Mouse (Mus musculus): ENCODE measurements around the gene Tpr. TPM values are rescaled to one million over a fixed set of nuclear protein-coding genes. Genes with fewer than 3 reads are reported as not detected.

Tpr gene
- total RNA-seq (2017), result 416 and 419 TPM in 2 replicates

DNA sequence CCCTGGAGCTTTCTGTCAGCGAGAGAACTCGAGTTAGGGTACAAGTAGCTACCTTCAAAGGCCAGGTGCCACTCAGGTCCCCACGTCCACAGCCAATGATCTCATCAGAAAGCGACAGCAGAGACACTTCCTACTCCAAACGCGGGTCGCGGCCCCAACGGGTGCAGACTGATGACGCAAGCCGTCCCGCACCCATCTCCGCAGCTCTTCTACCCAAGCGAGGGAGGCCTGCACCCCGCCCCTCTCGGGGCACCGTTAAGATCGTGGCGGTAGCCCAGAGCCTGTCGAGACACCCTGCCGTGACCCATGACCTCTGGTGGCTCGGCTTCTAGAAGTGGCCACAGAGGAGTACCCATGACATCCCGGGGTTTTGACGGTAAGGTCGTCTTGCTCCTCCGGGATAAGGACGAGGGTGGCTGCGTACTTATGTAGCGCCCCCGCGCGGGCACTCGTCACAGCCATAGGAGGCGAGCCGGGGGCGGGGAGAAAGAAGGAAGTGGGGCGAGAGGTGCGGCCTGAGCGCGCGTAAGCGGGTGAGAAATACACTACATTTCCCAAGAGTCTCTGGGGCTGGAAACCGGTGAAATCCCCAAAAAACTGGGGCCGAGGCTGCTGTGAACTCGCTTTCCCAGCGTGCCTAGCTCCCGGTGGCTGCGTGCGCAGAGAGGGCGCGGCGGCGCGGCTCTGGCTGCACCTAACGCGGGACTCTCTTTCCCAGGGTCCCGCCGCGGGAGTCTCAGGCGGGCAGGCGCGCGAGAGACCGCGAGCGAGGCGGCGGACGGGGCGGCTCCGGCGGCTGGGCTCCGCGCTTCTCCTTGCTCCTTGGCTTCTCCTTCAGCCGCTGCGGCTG, at the start of gene Tpr, which contains the start of gene Odr4:
Tpr (plus strand) TSS at position 201 of the 850 bp plus-strand sequence.
Odr4 (minus strand) TSS at position 443 of the 850 bp plus-strand sequence.
- peak; percentile 91 for ATAC-seq (ENCODE audit: extremely low read depth, insufficient number of reproducible peaks, low FRiP score, poor library complexity, severe bottlenecking)

GRCm38 (mm10) chr1:150360864-150361263, 31.8 kb upstream of the Tpr start:
- no peak for ATAC-seq (ENCODE audit: extremely low read depth, insufficient number of reproducible peaks, low FRiP score, poor library complexity, severe bottlenecking)

GRCm38 (mm10) chr1:150372895-150373294, 19.7 kb upstream of the Tpr start:
- peak; percentile 53; the same call in 1 of the 2 replicates for ATAC-seq (ENCODE audit: extremely low read depth, insufficient number of reproducible peaks, low FRiP score, poor library complexity, severe bottlenecking)

DNA sequence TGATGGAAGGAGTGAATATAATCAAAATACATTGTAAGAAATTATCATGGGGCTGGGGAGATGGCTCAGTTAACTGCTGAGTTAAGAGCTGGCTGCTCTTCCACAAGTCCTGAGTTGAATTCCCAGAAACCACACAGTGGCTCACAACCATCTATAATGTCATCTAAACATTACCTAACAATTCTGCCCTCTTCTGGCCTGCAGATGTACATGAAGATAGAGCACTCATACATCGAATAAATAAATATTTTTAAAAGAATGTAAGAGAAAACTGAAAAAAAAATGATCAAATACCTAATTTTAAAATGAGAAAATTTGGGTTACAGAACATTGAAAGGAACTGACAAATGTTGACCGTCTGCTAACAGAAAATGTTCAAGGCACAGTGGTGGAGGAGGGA, 18.4 kb upstream of the Tpr start:
- ATAC-seq (ENCODE audit: extremely low read depth, insufficient number of reproducible peaks, low FRiP score, poor library complexity, severe bottlenecking), result no peak

- no peak for ATAC-seq (ENCODE audit: extremely low read depth, insufficient number of reproducible peaks, low FRiP score, poor library complexity, severe bottlenecking)
Observed at GRCm38 (mm10) chr1:150384138-150384537, 8.5 kb upstream of the Tpr start.

DNA sequence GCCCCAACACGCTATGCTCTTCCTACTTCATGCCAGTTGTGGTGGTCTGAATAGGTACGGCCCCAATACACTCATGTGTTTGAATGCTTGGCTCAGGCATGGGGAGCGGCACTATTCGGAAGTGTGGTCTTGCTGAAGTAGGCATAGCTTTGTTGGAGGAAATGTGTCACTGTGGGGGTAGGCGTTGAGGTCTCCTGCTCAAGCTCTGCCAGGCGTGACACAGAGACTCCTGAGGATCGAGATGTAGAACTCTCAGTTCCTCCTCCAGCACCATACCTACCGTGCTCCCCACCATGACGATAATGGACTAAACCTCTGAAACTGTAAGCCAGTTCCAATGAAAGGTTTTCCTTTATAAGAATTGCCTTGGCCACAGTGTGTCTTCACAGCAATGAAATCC, 5.1 kb upstream of the Tpr start:
- ATAC-seq (ENCODE audit: extremely low read depth, insufficient number of reproducible peaks, low FRiP score, poor library complexity, severe bottlenecking), result peak; percentile 78

- ATAC-seq (ENCODE audit: extremely low read depth, insufficient number of reproducible peaks, low FRiP score, poor library complexity, severe bottlenecking), result no peak
Observed at GRCm38 (mm10) chr1:150389390-150390129, 3.1 kb upstream of the Tpr start.

DNA sequence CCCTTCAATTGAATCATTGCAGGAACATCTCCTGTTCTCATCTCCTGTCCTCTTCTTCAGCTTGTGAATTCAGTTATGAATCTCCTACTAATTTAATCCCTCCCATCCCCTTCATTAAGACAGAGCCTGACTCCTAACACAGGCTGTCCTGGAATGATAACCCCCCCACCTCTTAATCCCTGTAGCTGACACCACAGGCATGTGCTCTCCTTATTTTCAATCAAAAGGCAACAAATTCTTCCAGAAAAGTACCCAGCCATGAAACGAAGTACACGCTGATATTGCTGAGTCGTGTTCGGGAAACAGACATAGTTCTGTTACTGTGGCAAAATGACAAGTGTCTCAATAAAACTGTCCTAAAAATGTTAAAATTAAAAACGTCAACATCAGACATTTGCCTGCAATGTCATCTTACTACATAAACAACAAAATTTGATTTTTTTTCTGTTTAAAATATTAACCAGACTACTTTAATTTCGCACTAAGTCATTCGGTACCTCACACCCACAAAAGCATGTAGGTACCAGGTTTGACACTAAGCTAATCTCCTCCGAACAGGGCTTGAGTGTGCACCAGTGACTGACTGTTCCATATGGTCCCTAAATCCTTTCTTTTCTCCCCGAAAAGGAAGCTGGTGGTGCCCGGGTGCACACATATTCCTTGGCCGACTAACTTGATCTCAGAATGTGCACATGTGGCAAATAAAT, 554 bp upstream of the Tpr start:
- no peak for ATAC-seq (ENCODE audit: extremely low read depth, insufficient number of reproducible peaks, low FRiP score, poor library complexity, severe bottlenecking)

GRCm38 (mm10) chr1:150393488-150393852, 832 bp downstream of the Tpr start:
- peak; percentile 1; the same call in 1 of the 2 replicates for ATAC-seq (ENCODE audit: extremely low read depth, insufficient number of reproducible peaks, low FRiP score, poor library complexity, severe bottlenecking)

DNA sequence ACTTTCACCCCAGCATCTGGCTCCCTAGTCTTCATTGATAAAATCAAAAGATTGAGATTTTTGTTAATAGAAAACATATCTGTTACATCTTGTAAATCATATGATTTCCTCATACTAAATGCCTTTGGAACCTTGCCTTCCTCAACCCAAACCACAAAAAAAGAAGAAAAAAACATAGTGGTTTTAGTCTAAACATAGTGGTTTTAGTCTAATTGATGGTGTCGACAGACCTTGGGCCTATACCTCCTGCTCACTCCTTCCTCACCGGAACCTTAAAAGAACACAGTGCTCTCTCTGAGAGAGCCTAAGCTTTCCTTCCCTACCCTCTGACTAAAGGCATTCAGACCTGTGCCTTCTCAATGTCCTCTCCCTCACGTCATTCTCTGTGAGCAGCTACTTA, 3.4 kb downstream of the Tpr start:
- ATAC-seq (ENCODE audit: extremely low read depth, insufficient number of reproducible peaks, low FRiP score, poor library complexity, severe bottlenecking), result no peak

- no peak for ATAC-seq (ENCODE audit: extremely low read depth, insufficient number of reproducible peaks, low FRiP score, poor library complexity, severe bottlenecking)
Observed at GRCm38 (mm10) chr1:150403914-150404313, 11.3 kb downstream of the Tpr start.

GRCm38 (mm10) chr1:150404555-150404954, 11.9 kb downstream of the Tpr start:
- no peak for ATAC-seq (ENCODE audit: extremely low read depth, insufficient number of reproducible peaks, low FRiP score, poor library complexity, severe bottlenecking)

- no peak for ATAC-seq (ENCODE audit: extremely low read depth, insufficient number of reproducible peaks, low FRiP score, poor library complexity, severe bottlenecking)
Observed at GRCm38 (mm10) chr1:150407285-150407684, 14.6 kb downstream of the Tpr start.

GRCm38 (mm10) chr1:150409996-150410395, 17.4 kb downstream of the Tpr start:
- ATAC-seq (ENCODE audit: extremely low read depth, insufficient number of reproducible peaks, low FRiP score, poor library complexity, severe bottlenecking), result no peak

DNA sequence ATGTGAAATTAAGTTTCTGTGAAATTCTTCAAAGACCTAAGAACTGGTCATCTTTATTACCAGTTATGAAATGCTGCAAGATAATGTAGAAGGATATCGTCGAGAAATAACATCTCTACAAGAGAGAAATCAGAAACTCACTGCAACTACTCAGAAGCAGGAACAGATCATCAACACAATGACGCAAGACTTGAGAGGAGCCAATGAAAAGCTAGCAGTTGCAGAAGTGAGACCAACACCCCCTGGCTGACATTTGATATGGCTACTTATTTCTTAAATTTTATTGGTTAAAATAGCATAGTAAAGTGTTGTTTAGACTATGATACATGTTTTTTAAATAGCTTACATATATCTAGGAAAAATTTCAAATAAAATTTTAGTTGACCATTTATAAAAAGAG, 23.4 kb downstream of the Tpr start:
- no peak for ATAC-seq (ENCODE audit: extremely low read depth, insufficient number of reproducible peaks, low FRiP score, poor library complexity, severe bottlenecking)

DNA sequence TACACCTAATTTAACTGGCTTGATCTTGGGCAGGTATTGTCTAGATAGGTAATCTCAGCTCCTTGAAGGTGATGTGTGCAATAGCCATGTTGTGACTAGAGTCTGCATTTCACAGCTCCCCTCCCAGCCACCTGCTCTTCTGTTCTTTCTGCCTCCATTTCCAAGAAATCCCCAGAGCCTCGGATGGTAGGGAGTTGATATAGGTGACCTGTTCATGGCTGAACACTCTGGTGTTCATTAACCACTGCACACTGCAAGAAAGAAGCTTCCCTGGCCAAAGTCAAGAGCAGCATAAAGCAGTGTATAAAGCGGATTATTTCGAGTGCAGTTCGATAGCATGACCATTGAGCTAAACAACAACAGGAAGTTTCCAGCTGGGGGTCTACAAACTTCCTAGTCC, 25.8 kb downstream of the Tpr start:
- ATAC-seq (ENCODE audit: extremely low read depth, insufficient number of reproducible peaks, low FRiP score, poor library complexity, severe bottlenecking), result no peak

DNA sequence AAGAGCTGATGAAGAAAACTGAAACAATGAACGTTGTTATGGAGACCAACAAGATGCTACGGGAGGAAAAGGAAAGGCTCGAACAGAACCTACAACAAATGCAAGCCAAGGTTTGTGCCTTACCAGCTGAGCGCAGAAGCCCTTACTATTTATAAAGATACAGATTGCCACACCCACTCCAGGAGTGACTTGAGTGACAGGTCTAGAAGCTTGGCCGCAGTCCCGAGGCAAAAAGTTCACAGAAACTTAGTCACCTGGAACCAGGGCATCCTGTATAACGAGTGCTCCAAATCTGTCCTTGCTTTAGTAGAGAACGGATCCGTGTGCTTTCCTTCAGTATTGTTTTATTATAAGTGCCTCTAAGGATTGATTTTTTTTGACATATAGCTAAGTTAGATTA, 33.0 kb downstream of the Tpr start:
- ATAC-seq (ENCODE audit: extremely low read depth, insufficient number of reproducible peaks, low FRiP score, poor library complexity, severe bottlenecking), result no peak

DNA sequence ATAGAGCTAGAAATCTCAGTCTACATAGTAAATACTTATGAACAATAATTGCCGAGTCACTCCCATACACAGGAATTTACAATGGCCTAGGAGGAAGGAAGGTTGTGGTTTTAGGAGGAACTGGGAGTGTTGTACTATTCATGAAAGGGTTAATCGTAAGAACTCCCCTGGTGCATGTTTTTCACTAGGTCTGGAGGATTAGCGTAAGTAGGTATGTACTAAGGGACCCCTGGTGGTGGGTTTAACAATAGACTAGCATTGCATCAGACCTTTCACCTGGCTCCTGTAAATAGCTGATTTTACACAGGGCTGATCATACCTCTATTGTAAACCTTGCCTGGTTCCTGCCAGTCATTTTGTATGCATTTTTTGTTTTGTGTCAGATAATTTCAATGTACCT, 33.6 kb downstream of the Tpr start:
- ATAC-seq (ENCODE audit: extremely low read depth, insufficient number of reproducible peaks, low FRiP score, poor library complexity, severe bottlenecking), result no peak

DNA sequence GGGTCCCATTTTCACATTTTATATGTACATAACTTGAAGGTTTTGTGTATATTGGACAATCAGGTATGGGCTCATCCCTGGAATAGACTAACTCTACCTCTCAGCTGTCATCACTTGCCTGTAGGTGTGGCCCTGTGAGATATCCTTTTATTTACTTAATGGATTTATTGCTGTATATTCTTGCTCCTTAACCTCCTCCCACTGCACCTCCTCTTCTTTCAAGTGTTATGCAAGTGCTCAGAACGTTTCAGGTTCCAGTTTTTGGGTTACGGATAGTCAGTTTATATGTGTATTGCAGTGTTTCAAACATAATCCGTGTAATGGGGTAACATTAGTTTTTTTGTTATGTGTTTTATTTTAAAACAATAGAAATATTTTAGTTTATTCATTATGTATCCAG, 46.0 kb downstream of the Tpr start:
- no peak for ATAC-seq (ENCODE audit: extremely low read depth, insufficient number of reproducible peaks, low FRiP score, poor library complexity, severe bottlenecking)

GRCm38 (mm10) chr1:150441731-150442130, 49.1 kb downstream of the Tpr start:
- no peak for ATAC-seq (ENCODE audit: extremely low read depth, insufficient number of reproducible peaks, low FRiP score, poor library complexity, severe bottlenecking)

All from neutrophil, adult 5-6 weeks (primary cell).